Mouse (Mus musculus) heart, embryonic 15.5 days (tissue): ENCODE data around the gene Ostc. TPM values are rescaled to one million over a fixed set of nuclear protein-coding genes. Genes with fewer than 3 reads are reported as not detected.

ENCODE experiments used
- ATAC-seq: fragments of 200-750 bp; cut with Nextera tagmentation; replicated peaks from 2 replicates; pipeline ENCODE4 v1.8.0; 2017; ENCODE audit warnings: low read depth, moderate TSS enrichment; ENCODE audit not compliant: insufficient number of reproducible peaks, insufficient read depth, low FRiP score
- H3K27ac ChIP-seq: fragments of 300-500 bp; sonication (generic); 2 replicates; pipeline ENCODE4 v1.5.1; 2015; ENCODE audit warnings: mild to moderate bottlenecking, inconsistent platforms
- H3K27me3 ChIP-seq: fragments of 300-500 bp; sonication (generic); 2 replicates; pipeline ENCODE4 v1.6.1; 2015; ENCODE audit warnings: inconsistent platforms
- H3K36me3 ChIP-seq: fragments of 300-500 bp; sonication (generic); 2 replicates; pipeline ENCODE4 v1.6.1; 2015; ENCODE audit warnings: mild to moderate bottlenecking, inconsistent platforms
- H3K4me1 ChIP-seq: fragments of 300-500 bp; sonication (generic); replicated peaks from 2 replicates; pipeline ENCODE4 v1.6.1; 2015; ENCODE audit warnings: inconsistent platforms
- H3K4me2 ChIP-seq: fragments of 300-500 bp; sonication (generic); 2 replicates; pipeline ENCODE4 v1.6.1; 2015; ENCODE audit warnings: inconsistent platforms, mild to moderate bottlenecking, moderate library complexity
- H3K4me3 ChIP-seq: fragments of 300-500 bp; sonication (generic); 2 replicates; pipeline ENCODE4 v1.5.1; 2015; ENCODE audit warnings: mild to moderate bottlenecking, inconsistent platforms
- H3K9ac ChIP-seq: fragments of 300-500 bp; sonication (generic); 2 replicates; pipeline ENCODE4 v1.6.1; 2015; ENCODE audit warnings: mild to moderate bottlenecking, inconsistent platforms
- H3K9me3 ChIP-seq: fragments of 300-500 bp; sonication (generic); replicated peaks from 2 replicates; pipeline ENCODE4 v1.6.1; 2016; ENCODE audit warnings: inconsistent platforms
- WGBS: fragments of 180-500 bp; shearing (Covaris S2); methylation state at CpG from one replicate; pipeline ENCODE4 v1.1.7; 2015; ENCODE audit warnings: mixed read lengths; 5-methylcytosine and 5-hydroxymethylcytosine counted together
- polyA plus RNA-seq: library from polyadenylated mRNA; unstranded; fragments of >200 nt; fragmentation: Nextera tagmentation; extraction: Ambion mirVana; gene quantifications from 2 replicates; pipeline ENCODE4 v1.2.1, GENCODE M21; 2015

The Ostc gene
- polyA plus RNA-seq, 1 experiment from 2014 or later: 200 TPM

GRCm38 (mm10) chr3:130682183-130682582, 27.1 kb downstream of the Ostc start:
- Histone ChIP-seq H3K9ac (no peak overlapping the region), H3K4me3 (no peak overlapping the region), H3K36me3 (no peaks in the 10 kb centered on the region), H3K9me3 (no peaks in the 10 kb centered on the region), H3K27ac (no peak overlapping the region), H3K27me3 (no peaks in the 10 kb centered on the region), H3K4me2 (no peak overlapping the region), H3K4me1 (no peaks in the 10 kb centered on the region)
- no peak for ATAC-seq
- WGBS: 68% methylated on average over 9 of the region's 9 CpGs

GRCm38 (mm10) chr3:130681226-130681625, 28.0 kb downstream of the Ostc start:
- no peaks in the 10 kb centered on the region for H3K4me1 ChIP-seq
- H3K9ac ChIP-seq: no peak overlapping the region
- H3K27ac ChIP-seq: no peak overlapping the region
- no peak overlapping the region for H3K4me2 ChIP-seq
- 76% methylated on average over 2 of the region's 2 CpGs for WGBS
- no peaks in the 10 kb centered on the region for H3K27me3 ChIP-seq
- no peak overlapping the region for H3K4me3 ChIP-seq
- no peak for ATAC-seq
- no peaks in the 10 kb centered on the region for H3K36me3 ChIP-seq
- H3K9me3 ChIP-seq: no peaks in the 10 kb centered on the region

- H3K4me2 ChIP-seq: no peak overlapping the region
- no peak overlapping the region for H3K9ac ChIP-seq
- no peaks in the 10 kb centered on the region for H3K4me1 ChIP-seq
- H3K27me3 ChIP-seq: no peaks in the 10 kb centered on the region
- 94% methylated on average over 19 of the region's 19 CpGs for WGBS
- ATAC-seq: no peak
- H3K4me3 ChIP-seq: no peak overlapping the region
- no peaks in the 10 kb centered on the region for H3K9me3 ChIP-seq
- H3K27ac ChIP-seq: no peak overlapping the region
- no peaks in the 10 kb centered on the region for H3K36me3 ChIP-seq
Observed at GRCm38 (mm10) chr3:130677671-130678460, 31.4 kb downstream of the Ostc start.

- Histone ChIP-seq H3K4me2 (no peak overlapping the region), H3K27me3 (no peaks in the 10 kb centered on the region), H3K36me3 (no peaks in the 10 kb centered on the region), H3K9me3 (no peaks in the 10 kb centered on the region), H3K4me1 (no peaks in the 10 kb centered on the region), H3K27ac (no peak overlapping the region), H3K9ac (no peak overlapping the region), H3K4me3 (no peak overlapping the region)
- no peak for ATAC-seq
- WGBS: 56% methylated on average over 14 of the region's 14 CpGs
Observed at GRCm38 (mm10) chr3:130671291-130671690, 38.0 kb downstream of the Ostc start.

GRCm38 (mm10) chr3:130662496-130662895, 46.7 kb downstream of the Ostc start:
- no peak overlapping the region for H3K4me2 ChIP-seq
- no peaks in the 10 kb centered on the region for H3K27me3 ChIP-seq
- 95% methylated on average over 3 of the region's 3 CpGs for WGBS
- no peak for ATAC-seq
- no peaks in the 10 kb centered on the region for H3K9me3 ChIP-seq
- H3K27ac ChIP-seq: no peak overlapping the region
- H3K36me3 ChIP-seq: no peaks in the 10 kb centered on the region
- no peak overlapping the region for H3K4me3 ChIP-seq
- H3K4me1 ChIP-seq: no peaks in the 10 kb centered on the region
- no peak overlapping the region for H3K9ac ChIP-seq

- H3K4me1 ChIP-seq: no peaks in the 10 kb centered on the region
- no peaks in the 10 kb centered on the region for H3K36me3 ChIP-seq
- no peak for ATAC-seq
- H3K9me3 ChIP-seq: no peaks in the 10 kb centered on the region
- H3K9ac ChIP-seq: no peak overlapping the region
- no peaks in the 10 kb centered on the region for H3K27me3 ChIP-seq
- WGBS: 25% methylated on average over 6 of the region's 6 CpGs
- no peak overlapping the region for H3K4me3 ChIP-seq
- H3K4me2 ChIP-seq: no peak overlapping the region
- no peak overlapping the region for H3K27ac ChIP-seq
Observed at GRCm38 (mm10) chr3:130660619-130661018, 48.6 kb downstream of the Ostc start.

GRCm38 (mm10) chr3:130649569-130649968, 59.7 kb downstream of the Ostc start:
- no peak for ATAC-seq
- no peak overlapping the region for H3K4me3 ChIP-seq
- 38% methylated on average over 6 of the region's 6 CpGs for WGBS
- H3K9ac ChIP-seq: no peak overlapping the region
- no peaks in the 10 kb centered on the region for H3K36me3 ChIP-seq
- no peak overlapping the region for H3K27ac ChIP-seq
- H3K9me3 ChIP-seq: no peaks in the 10 kb centered on the region
- no peak overlapping the region for H3K4me2 ChIP-seq
- no peaks in the 10 kb centered on the region for H3K27me3 ChIP-seq
- no peaks in the 10 kb centered on the region for H3K4me1 ChIP-seq

- no peak overlapping the region for H3K4me3 ChIP-seq
- H3K4me1 ChIP-seq: no peaks in the 10 kb centered on the region
- H3K4me2 ChIP-seq: no peak overlapping the region
- H3K9ac ChIP-seq: no peak overlapping the region
- 70% methylated on average over 11 of the region's 11 CpGs for WGBS
- H3K36me3 ChIP-seq: no peaks in the 10 kb centered on the region
- ATAC-seq: no peak
- no peak overlapping the region for H3K27ac ChIP-seq
- no peaks in the 10 kb centered on the region for H3K9me3 ChIP-seq
- no peaks in the 10 kb centered on the region for H3K27me3 ChIP-seq
Observed at GRCm38 (mm10) chr3:130646110-130646810, 63.0 kb downstream of the Ostc start.

Other genes with a start within 250 kb of the Ostc start
- 0.05 TPM in 1 of 2 replicates, not detected in the other for gene Etnppl, start 92.0 kb downstream of the Ostc start, polyA plus RNA-seq
- 469 and 486 TPM in 2 replicates for gene Rpl34, start 21.0 kb upstream of the Ostc start, polyA plus RNA-seq